Mouse (Mus musculus) forebrain, embryonic 16.5 days (tissue): Measurements from ENCODE around the gene Rps19. TPM values are rescaled to one million over a fixed set of nuclear protein-coding genes. Genes with fewer than 3 reads are reported as not detected.
"Not testable (repeated sequence)": the region's sequence is repeated elsewhere in the genome, so short reads cannot be mapped to it uniquely, and the experiment has no call there.

Experiments
- ATAC-seq: fragments of 200-750 bp; cut with Nextera tagmentation; 2 replicates; pipeline ENCODE4 v1.8.0; 2017; ENCODE audit warnings: mild to moderate bottlenecking, moderate library complexity
- H3K27ac ChIP-seq: fragments of 300-500 bp; sonication (generic); 2 replicates; pipeline ENCODE4 v1.5.1; 2014; ENCODE audit warnings: low read length, control low read depth
- H3K27me3 ChIP-seq: fragments of 300-500 bp; sonication (generic); replicated peaks from 2 replicates; pipeline ENCODE4 v1.6.1; 2014; ENCODE audit warnings: low read length; ENCODE audit not compliant: control insufficient read depth, insufficient read depth
- H3K36me3 ChIP-seq: fragments of 300-500 bp; sonication (generic); 2 replicates; pipeline ENCODE4 v1.6.1; 2014; ENCODE audit not compliant: control insufficient read depth, insufficient read depth
- H3K4me1 ChIP-seq: fragments of 300-500 bp; sonication (generic); replicated peaks from 2 replicates; pipeline ENCODE4 v1.6.1; 2014; ENCODE audit warnings: low read length; ENCODE audit not compliant: control insufficient read depth, insufficient read depth
- H3K4me2 ChIP-seq: fragments of 300-500 bp; sonication (generic); 2 replicates; pipeline ENCODE4 v1.6.1; 2014; ENCODE audit warnings: mild to moderate bottlenecking, low read length, control low read depth
- H3K4me3 ChIP-seq: fragments of 300-500 bp; sonication (generic); replicated peaks from 2 replicates; pipeline ENCODE4 v1.5.1; 2014; ENCODE audit warnings: mild to moderate bottlenecking, low read length, control low read depth
- H3K9ac ChIP-seq: fragments of 300-500 bp; sonication (generic); replicated peaks from 2 replicates; pipeline ENCODE4 v1.6.1; 2014; ENCODE audit warnings: low read depth, low read length, control low read depth
- H3K9me3 ChIP-seq: fragments of 300-500 bp; sonication (generic); 2 replicates; pipeline ENCODE4 v1.6.1; 2016; ENCODE audit warnings: low read length; ENCODE audit not compliant: control insufficient read depth
- WGBS: fragments of 180-500 bp; shearing (Covaris S2); extraction: QIAGEN DNeasy Blood & Tissue Kit; methylation state at CpG from one replicate; pipeline ENCODE4 v1.1.7; 2014; 5-methylcytosine and 5-hydroxymethylcytosine counted together
- polyA plus RNA-seq: library from polyadenylated mRNA; unstranded; fragments of >200 nt; fragmentation: Nextera tagmentation; extraction: Ambion mirVana; gene quantifications from 2 replicates; pipeline ENCODE4 v1.2.1, GENCODE M21; 2015

Rps19 gene
- polyA plus RNA-seq, 1 experiment from 2014 or later: 1,290 TPM

GRCm38 (mm10) chr7:24885468-24886307 is 1.5 kb downstream of the Rps19 start:
- ATAC-seq: no peak
- H3K27ac ChIP-seq: no peak overlapping the region
- H3K27me3 ChIP-seq: no peaks in the 10 kb centered on the region
- peak overlapping the region; percentile 100 for H3K9ac ChIP-seq
- H3K4me3 ChIP-seq: peak overlapping the region; percentile 89
- H3K4me1 ChIP-seq: peaks cover 21% of the 10 kb centered on the region
- 42% methylated on average over 12 of the region's 12 CpGs for WGBS
- H3K4me2 ChIP-seq: peak overlapping the region; percentile 59
- no peaks in the 10 kb centered on the region for H3K9me3 ChIP-seq
- H3K36me3 ChIP-seq: peaks cover 10% of the 10 kb centered on the region; the same call in 1 of the 2 replicates

GRCm38 (mm10) chr7:24886308-24886633 is 2.1 kb downstream of the Rps19 start:
- Histone ChIP-seq H3K4me3 (peak overlapping the region; percentile 89; the same call in 1 of the 2 replicates), H3K36me3 (peaks cover 10% of the 10 kb centered on the region; the same call in 1 of the 2 replicates)
- no peak for ATAC-seq

GRCm38 (mm10) chr7:24887096-24887495 is 2.9 kb downstream of the Rps19 start:
- H3K4me1 ChIP-seq: peaks cover 21% of the 10 kb centered on the region
- 44% methylated on average over 4 of the region's 4 CpGs for WGBS
- no peaks in the 10 kb centered on the region for H3K27me3 ChIP-seq
- H3K4me3 ChIP-seq: no peak overlapping the region
- H3K9ac ChIP-seq: no peak overlapping the region
- H3K4me2 ChIP-seq: no peak overlapping the region
- H3K36me3 ChIP-seq: peaks cover 10% of the 10 kb centered on the region; the same call in 1 of the 2 replicates
- no peak for ATAC-seq
- H3K27ac ChIP-seq: no peak overlapping the region
- H3K9me3 ChIP-seq: no peaks in the 10 kb centered on the region

More at GRCm38 (mm10) chr7:24886308-24886633, 2.1 kb downstream of the Rps19 start:
- Histone ChIP-seq H3K27ac (no peak overlapping the region), H3K4me1 (peaks cover 21% of the 10 kb centered on the region), H3K9ac (peak overlapping the region; percentile 100), H3K27me3 (no peaks in the 10 kb centered on the region), H3K4me2 (peak overlapping the region; percentile 59), H3K9me3 (no peaks in the 10 kb centered on the region)
- whole genome bisulfite sequencing: 71% methylated on average over 4 of the region's 4 CpGs

GRCm38 (mm10) chr7:24889431-24890220 is 5.5 kb downstream of the Rps19 start:
- 77% methylated on average over 6 of the region's 6 CpGs for WGBS
- Histone ChIP-seq H3K27me3 (no peaks in the 10 kb centered on the region), H3K4me2 (no peak overlapping the region), H3K9me3 (no peaks in the 10 kb centered on the region), H3K9ac (no peak overlapping the region), H3K4me1 (peaks cover 21% of the 10 kb centered on the region), H3K36me3 (peaks cover 10% of the 10 kb centered on the region; the same call in 1 of the 2 replicates), H3K4me3 (no peak overlapping the region), H3K27ac (no peak overlapping the region)
- no peak for ATAC-seq

GRCm38 (mm10) chr7:24890281-24891216 is 6.4 kb downstream of the Rps19 start:
- Histone ChIP-seq H3K9me3 (no peaks in the 10 kb centered on the region), H3K4me3 (no peak overlapping the region), H3K9ac (no peak overlapping the region), H3K4me2 (no peak overlapping the region), H3K27me3 (no peaks in the 10 kb centered on the region), H3K4me1 (peaks cover 17% of the 10 kb centered on the region), H3K36me3 (peaks cover 10% of the 10 kb centered on the region; the same call in 1 of the 2 replicates), H3K27ac (no peak overlapping the region)
- ATAC-seq: peak; percentile 63
- WGBS: 32% methylated on average over 10 of the region's 10 CpGs

GRCm38 (mm10) chr7:24891241-24892124 is 7.3 kb downstream of the Rps19 start:
- H3K27ac ChIP-seq: no peak overlapping the region
- no peak overlapping the region for H3K4me2 ChIP-seq
- H3K27me3 ChIP-seq: no peaks in the 10 kb centered on the region
- no peak overlapping the region for H3K4me3 ChIP-seq
- H3K9me3 ChIP-seq: no peaks in the 10 kb centered on the region
- ATAC-seq: no peak
- no peak overlapping the region for H3K9ac ChIP-seq
- peaks cover 8% of the 10 kb centered on the region for H3K4me1 ChIP-seq
- 72% methylated on average over 3 of the region's 3 CpGs for WGBS
- peaks cover 10% of the 10 kb centered on the region; the same call in 1 of the 2 replicates for H3K36me3 ChIP-seq

GRCm38 (mm10) chr7:24892125-24892583 is 8.0 kb downstream of the Rps19 start:
- peaks cover 10% of the 10 kb centered on the region; the same call in 1 of the 2 replicates for H3K36me3 ChIP-seq
- H3K4me3 ChIP-seq: no peak overlapping the region
- no peaks in the 10 kb centered on the region for H3K27me3 ChIP-seq
- no peak overlapping the region for H3K9ac ChIP-seq
- peaks cover 2% of the 10 kb centered on the region; the same call in 1 of the 2 replicates for H3K4me1 ChIP-seq
- WGBS: 69% methylated on average over 2 of the region's 2 CpGs
- no peak for ATAC-seq
- H3K4me2 ChIP-seq: no peak overlapping the region
- no peaks in the 10 kb centered on the region for H3K9me3 ChIP-seq
- H3K27ac ChIP-seq: no peak overlapping the region

- WGBS: 91% methylated on average over 2 of the region's 2 CpGs
Observed at GRCm38 (mm10) chr7:24895749-24896148, 11.6 kb downstream of the Rps19 start.

More at GRCm38 (mm10) chr7:24895749-24896148, 11.6 kb downstream of the Rps19 start:
- H3K9me3 ChIP-seq, ATAC-seq, H3K4me3 ChIP-seq, H3K36me3 ChIP-seq, H3K4me1 ChIP-seq, H3K9ac ChIP-seq, H3K27me3 ChIP-seq, H3K4me2 ChIP-seq, H3K27ac ChIP-seq: not testable (repeated sequence)
